Mouse (Mus musculus) bone marrow, adult 2 months (tissue): ENCODE data around the gene Minos1.

Source experiments
- CTCF ChIP-seq: fragments of 200-500 bp; IDR thresholded peaks from 2 replicates; pipeline ENCODE4 v1.5.1; 2011; ENCODE audit warnings: low read length, control low read depth; ENCODE audit not compliant: control insufficient read depth, insufficient read depth
- POLR2A ChIP-seq: fragments of 200-500 bp; IDR thresholded peaks from 2 replicates; pipeline ENCODE4 v1.6.1; 2011; ENCODE audit warnings: low read depth, mild to moderate bottlenecking, control low read depth, low read length, borderline replicate concordance; ENCODE audit not compliant: control insufficient read depth

DNA sequence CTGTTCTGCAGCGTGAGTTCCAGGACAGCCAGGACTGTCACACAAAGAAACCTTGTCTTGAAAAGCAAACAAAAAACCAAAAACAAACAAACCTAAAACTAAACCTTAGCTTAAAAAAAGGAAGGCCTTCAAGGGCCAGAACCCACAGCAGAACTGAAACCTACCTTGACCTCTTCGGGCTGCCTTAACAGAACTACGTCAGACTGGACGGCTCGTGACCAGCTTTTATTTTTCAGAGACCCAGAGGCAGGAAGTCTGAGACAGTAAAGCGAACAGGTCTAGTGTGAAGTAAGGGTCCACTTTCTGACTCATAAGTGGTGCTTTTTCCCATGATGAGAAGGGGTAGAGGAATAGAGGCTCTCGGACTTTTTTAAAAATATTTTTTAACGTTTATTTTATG lies 35.3 kb upstream of the Minos1 start:
- TF ChIP-seq CTCF (no peak), POLR2A (no peak)
